Mouse (Mus musculus): ENCODE measurements around the gene Syn3. TPM values are rescaled to one million over a fixed set of nuclear protein-coding genes. Genes with fewer than 3 reads are reported as not detected.

Syn3 gene
- polyA plus RNA-seq, 1 experiment from 2014 or later: 0.20 TPM

DNA sequence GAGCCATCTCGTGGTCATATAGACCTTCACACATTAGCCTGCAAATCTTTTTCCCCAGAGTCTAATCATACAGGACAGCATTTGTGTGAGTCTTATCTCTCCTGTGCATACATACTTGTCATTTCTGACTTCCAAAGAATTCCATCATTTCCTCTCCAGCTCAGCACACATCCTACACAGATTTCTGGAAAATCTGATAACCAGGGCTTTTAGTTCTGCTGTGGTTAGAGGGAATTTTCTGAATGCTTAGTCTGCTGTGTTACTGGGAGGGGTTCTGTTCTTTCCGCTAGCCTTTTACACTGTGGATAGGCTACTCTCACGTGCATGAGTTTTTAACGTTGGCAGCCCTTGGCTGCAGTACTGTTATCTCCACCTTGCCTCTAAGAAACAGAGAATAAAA lies 91.7 kb downstream of the Syn3 start:
- Histone ChIP-seq H3K9me3 (replicated peaks) (no peaks in the 10 kb centered on the region), H3K27ac (replicated peaks) (no peak overlapping the region), H3K4me1 (replicated peaks) (no peaks in the 10 kb centered on the region), H3K36me3 (replicated peaks) (no peaks in the 10 kb centered on the region), H3K4me2 (no peak overlapping the region), H3K27me3 (no peaks in the 10 kb centered on the region), H3K4me3 (replicated peaks) (no peak overlapping the region), H3K9ac (no peak overlapping the region)
- no peak for ATAC-seq (ENCODE audit: insufficient read depth)
- WGBS (ENCODE audit: insufficient replicate concordance): 23% methylated on average over 4 of the region's 4 CpGs

DNA sequence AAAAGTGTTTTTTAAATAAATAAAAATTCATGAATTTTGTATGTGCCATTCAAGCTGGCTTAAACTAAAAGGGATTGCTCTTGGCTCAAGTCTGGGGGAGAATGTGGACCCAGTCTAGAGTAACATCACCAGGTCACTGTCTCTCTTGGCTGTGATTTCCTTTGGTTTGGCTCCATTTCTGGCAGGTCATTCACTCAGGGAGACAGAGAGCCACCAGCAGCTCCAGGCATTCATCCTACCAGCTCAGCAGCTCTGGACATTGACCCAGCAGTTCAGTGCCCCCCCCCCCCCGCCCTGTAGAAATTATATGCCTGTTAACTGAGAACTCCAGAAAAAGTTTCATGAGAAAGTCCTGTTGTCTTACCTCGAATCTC lies 100.4 kb downstream of the Syn3 start:
- Histone ChIP-seq H3K27me3 (no peaks in the 10 kb centered on the region), H3K4me3 (replicated peaks) (no peak overlapping the region), H3K36me3 (replicated peaks) (no peaks in the 10 kb centered on the region), H3K4me2 (no peak overlapping the region), H3K9ac (no peak overlapping the region), H3K4me1 (replicated peaks) (no peaks in the 10 kb centered on the region), H3K9me3 (replicated peaks) (no peaks in the 10 kb centered on the region), H3K27ac (replicated peaks) (no peak overlapping the region)
- WGBS (ENCODE audit: insufficient replicate concordance): 29% methylated on average over 2 of the region's 2 CpGs
- ATAC-seq (ENCODE audit: insufficient read depth): no peak

DNA sequence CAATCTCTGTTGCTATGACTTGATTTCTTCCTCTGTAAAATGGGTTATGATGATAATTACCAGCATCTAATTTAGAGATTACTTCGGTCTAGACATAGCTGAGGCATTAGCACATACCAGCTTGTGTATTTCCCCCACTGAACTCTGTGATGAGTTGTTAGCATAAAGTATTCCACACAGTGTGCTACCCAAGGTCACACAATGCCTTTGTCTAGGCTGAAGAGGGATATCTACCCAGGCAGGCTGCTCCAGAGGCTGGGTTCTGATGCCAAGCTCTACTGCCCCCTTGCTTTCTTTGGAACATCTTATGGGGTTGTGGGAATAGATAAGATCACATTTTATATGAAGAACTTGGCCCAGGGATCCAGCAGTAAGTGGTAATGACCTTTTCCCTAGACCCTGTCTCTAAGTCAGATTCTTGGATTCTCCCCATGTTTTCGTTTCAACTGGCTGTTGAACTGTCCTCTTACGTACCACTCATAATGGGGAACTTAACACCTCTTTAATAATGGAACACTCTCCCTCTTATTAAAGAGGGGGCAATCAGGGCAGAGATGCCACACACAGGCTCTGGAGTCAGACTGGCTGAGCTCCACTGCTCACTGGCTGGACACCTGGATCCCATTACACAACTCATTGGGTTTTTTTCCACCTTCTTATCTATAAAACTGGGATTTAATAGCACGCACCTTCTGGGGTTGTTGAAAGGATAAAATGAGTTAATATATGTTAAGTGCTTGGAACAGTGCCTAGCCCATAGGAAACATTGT lies 100.9 kb downstream of the Syn3 start:
- Histone ChIP-seq H3K4me1 (replicated peaks) (no peaks in the 10 kb centered on the region), H3K36me3 (replicated peaks) (no peaks in the 10 kb centered on the region), H3K27me3 (no peaks in the 10 kb centered on the region), H3K27ac (replicated peaks) (no peak overlapping the region), H3K9ac (no peak overlapping the region), H3K4me3 (replicated peaks) (no peak overlapping the region), H3K9me3 (replicated peaks) (no peaks in the 10 kb centered on the region), H3K4me2 (no peak overlapping the region)
- 64% methylated on average over 4 of the region's 4 CpGs for WGBS (ENCODE audit: insufficient replicate concordance)
- ATAC-seq (ENCODE audit: insufficient read depth): no peak

DNA sequence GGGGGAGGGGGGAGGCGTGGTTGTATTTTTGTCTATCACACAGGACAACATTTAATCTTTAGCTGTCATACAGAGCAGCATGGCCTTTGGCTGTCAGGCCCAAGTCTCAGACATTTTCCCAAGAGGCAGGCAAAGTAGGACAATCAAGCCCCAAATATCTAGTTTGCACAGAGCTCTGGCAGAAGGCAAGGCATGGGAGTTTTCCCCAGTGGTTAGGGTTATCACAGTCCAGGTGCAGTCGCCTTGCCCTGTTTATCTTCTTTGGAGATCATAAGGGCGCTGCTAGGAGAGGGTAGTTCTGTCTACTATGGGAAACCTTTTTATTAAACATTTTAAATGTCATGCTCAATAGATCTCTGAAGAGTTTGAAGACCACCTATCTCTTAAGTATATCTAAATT lies 106.3 kb downstream of the Syn3 start:
- H3K4me1 ChIP-seq (replicated peaks): peaks cover 4% of the 10 kb centered on the region
- peak overlapping the region; percentile 27; the same call in 1 of the 2 replicates for H3K4me2 ChIP-seq
- no peaks in the 10 kb centered on the region for H3K9me3 ChIP-seq (replicated peaks)
- H3K27me3 ChIP-seq: no peaks in the 10 kb centered on the region
- ATAC-seq (ENCODE audit: insufficient read depth): peak; percentile 92
- 25% methylated on average over 3 of the region's 3 CpGs for WGBS (ENCODE audit: insufficient replicate concordance)
- no peaks in the 10 kb centered on the region for H3K36me3 ChIP-seq (replicated peaks)
- no peak overlapping the region for H3K4me3 ChIP-seq (replicated peaks)
- H3K9ac ChIP-seq: no peak overlapping the region
- peak overlapping the region; percentile 29; the same call in 1 of the 2 replicates for H3K27ac ChIP-seq (replicated peaks)

DNA sequence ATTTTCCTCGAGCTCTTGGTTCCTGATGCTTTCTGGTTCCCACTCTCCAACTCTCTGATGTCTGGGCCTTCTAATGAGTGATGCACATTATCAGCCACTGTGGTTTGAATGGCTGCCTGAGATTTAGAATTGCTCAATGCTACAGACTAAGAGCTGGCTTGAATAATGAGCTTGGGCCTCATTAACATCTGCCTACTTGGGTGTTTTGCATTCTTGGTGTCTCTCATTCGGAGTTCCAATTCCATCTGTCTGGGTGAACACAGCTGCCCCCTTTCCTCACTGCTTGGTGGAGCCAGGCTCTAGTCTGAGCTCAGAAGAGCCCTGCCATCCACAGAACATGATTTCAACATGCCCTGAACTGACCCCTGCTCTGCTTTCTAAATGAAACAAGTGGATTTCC lies 108.8 kb downstream of the Syn3 start:
- Histone ChIP-seq H3K4me1 (replicated peaks) (peaks cover 4% of the 10 kb centered on the region), H3K36me3 (replicated peaks) (no peaks in the 10 kb centered on the region), H3K27ac (replicated peaks) (no peak overlapping the region), H3K4me3 (replicated peaks) (no peak overlapping the region), H3K9ac (no peak overlapping the region), H3K27me3 (no peaks in the 10 kb centered on the region), H3K9me3 (replicated peaks) (no peaks in the 10 kb centered on the region), H3K4me2 (no peak overlapping the region)
- no peak for ATAC-seq (ENCODE audit: insufficient read depth)
- 59% methylated on average over 2 of the region's 2 CpGs for WGBS (ENCODE audit: insufficient replicate concordance)

DNA sequence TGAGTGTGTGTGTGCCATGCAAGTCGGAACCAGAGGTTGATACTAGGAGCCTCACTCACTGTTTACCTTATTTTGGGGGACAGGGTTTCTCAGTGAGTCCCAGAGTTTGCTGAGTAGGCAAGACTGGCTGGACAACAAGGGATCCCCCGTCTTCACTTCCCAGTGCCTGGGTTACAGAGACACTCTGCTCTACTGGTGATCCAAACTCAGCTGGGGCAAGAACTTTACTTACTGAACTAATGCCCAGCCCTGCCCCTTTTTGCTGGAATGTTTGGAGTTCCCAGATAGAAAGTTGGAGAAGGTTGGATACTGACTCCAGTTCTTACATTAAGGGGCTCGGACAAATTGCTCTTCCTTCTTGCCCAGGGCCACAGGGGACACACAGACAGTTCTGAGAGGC lies 109.3 kb downstream of the Syn3 start:
- no peaks in the 10 kb centered on the region for H3K36me3 ChIP-seq (replicated peaks)
- H3K4me2 ChIP-seq: no peak overlapping the region
- H3K27ac ChIP-seq (replicated peaks): no peak overlapping the region
- peaks cover 4% of the 10 kb centered on the region for H3K4me1 ChIP-seq (replicated peaks)
- H3K27me3 ChIP-seq: no peaks in the 10 kb centered on the region
- no peaks in the 10 kb centered on the region for H3K9me3 ChIP-seq (replicated peaks)
- no peak overlapping the region for H3K4me3 ChIP-seq (replicated peaks)
- H3K9ac ChIP-seq: no peak overlapping the region
- ATAC-seq (ENCODE audit: insufficient read depth): no peak
- 64% methylated on average over 3 of the region's 3 CpGs for WGBS (ENCODE audit: insufficient replicate concordance)

DNA sequence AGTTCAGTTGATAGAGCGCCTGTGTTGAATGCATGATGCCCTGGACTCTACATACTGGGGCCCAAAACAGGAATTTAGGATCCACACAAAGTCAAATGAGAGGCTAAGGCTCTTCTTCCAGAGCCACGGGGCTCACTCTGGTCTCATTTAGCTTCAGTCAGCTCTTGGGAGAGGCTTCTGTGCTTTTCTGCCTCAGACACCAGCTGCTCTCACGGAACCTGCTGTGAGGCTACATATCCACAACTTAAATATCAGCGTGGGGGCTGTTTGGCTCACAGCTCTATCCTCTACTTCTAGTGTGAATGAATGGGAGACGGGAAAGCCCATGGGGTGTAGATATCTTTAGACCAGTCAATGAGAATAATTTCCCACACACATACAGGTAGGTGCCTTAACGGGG lies 109.9 kb downstream of the Syn3 start:
- Histone ChIP-seq H3K9ac (no peak overlapping the region), H3K27ac (replicated peaks) (no peak overlapping the region), H3K4me1 (replicated peaks) (peaks cover 4% of the 10 kb centered on the region), H3K36me3 (replicated peaks) (no peaks in the 10 kb centered on the region), H3K4me3 (replicated peaks) (no peak overlapping the region), H3K9me3 (replicated peaks) (no peaks in the 10 kb centered on the region), H3K4me2 (no peak overlapping the region), H3K27me3 (no peaks in the 10 kb centered on the region)
- ATAC-seq (ENCODE audit: insufficient read depth): no peak
- 62% methylated on average over 6 of the region's 6 CpGs for WGBS (ENCODE audit: insufficient replicate concordance)

DNA sequence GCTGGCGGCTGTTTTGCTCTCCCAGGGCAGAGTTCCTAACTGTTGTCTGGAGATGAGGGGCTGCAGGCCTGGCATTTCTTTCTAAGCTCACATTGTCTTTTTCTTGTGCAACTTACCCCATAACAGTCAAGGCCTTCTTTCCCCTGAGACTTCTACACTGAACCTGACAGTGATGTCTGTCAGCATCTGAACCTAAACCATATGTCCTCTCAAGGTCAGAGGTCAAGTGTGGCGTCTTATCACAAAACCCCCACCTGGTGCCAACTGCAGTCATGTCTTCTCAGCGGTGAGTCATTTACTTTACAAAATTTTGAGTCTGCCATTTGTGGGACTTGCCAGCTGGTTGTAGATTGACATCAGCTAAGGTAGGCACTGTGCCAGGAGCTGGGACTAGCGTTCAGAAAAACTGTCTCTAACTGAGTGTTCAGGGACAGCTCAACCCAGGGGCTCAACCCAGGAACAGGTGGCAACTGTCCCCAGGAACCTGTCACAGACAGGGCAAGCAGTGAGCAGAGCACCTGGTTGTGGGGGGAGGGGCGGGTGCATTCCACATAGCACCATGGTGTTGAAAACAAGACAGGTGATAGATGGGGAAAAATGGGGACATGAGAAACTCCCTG lies 110.8 kb downstream of the Syn3 start:
- WGBS (ENCODE audit: insufficient replicate concordance): 52% methylated on average over 5 of the region's 5 CpGs
- ATAC-seq (ENCODE audit: insufficient read depth): no peak
- no peaks in the 10 kb centered on the region for H3K36me3 ChIP-seq (replicated peaks)
- H3K9me3 ChIP-seq (replicated peaks): no peaks in the 10 kb centered on the region
- no peak overlapping the region for H3K9ac ChIP-seq
- no peak overlapping the region for H3K4me2 ChIP-seq
- no peaks in the 10 kb centered on the region for H3K27me3 ChIP-seq
- H3K27ac ChIP-seq (replicated peaks): no peak overlapping the region
- peaks cover 4% of the 10 kb centered on the region for H3K4me1 ChIP-seq (replicated peaks)
- no peak overlapping the region for H3K4me3 ChIP-seq (replicated peaks)

DNA sequence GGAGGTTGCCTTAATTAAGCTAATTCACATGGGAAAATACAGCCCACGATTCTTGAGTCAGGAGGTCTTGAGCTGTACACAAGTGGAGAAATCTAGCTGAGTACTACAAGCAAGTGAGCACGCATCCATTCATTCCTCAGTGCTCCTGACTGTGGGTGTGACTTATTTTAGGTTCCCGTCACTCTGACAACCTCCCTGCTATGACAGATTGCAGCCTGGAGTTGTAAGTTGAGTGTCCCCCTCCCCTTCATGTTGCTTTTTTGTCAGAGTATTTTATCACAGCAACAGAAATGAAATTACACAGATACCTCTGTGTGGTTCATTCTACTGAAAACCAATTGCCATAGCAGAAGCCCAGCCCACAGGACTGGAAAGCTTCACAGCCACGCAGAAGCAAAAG lies 112.5 kb downstream of the Syn3 start:
- H3K36me3 ChIP-seq (replicated peaks): no peaks in the 10 kb centered on the region
- no peaks in the 10 kb centered on the region for H3K27me3 ChIP-seq
- no peaks in the 10 kb centered on the region for H3K4me1 ChIP-seq (replicated peaks)
- ATAC-seq (ENCODE audit: insufficient read depth): no peak
- 72% methylated on average over 4 of the region's 4 CpGs for WGBS (ENCODE audit: insufficient replicate concordance)
- no peak overlapping the region for H3K27ac ChIP-seq (replicated peaks)
- no peaks in the 10 kb centered on the region for H3K9me3 ChIP-seq (replicated peaks)
- no peak overlapping the region for H3K4me3 ChIP-seq (replicated peaks)
- no peak overlapping the region for H3K9ac ChIP-seq
- H3K4me2 ChIP-seq: no peak overlapping the region

DNA sequence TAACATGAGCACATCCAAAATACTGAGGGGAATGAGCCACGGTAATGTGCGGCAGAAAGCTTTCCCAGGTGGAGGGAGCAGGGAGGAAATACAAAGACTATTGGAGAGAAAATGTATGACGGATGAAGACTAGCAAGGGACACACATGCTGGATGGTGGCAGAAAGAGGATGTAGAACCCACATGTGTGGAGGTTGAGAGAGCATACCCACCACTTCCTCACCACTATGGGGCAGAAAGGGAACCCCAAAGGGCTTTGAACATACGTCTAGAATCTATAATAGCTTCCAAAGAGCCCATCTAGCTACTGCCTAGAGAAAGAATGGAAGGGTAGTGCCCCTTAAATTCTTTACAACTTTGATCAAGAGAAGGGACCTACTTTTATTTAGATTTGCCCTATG lies 113.0 kb downstream of the Syn3 start:
- 32% methylated on average over 4 of the region's 4 CpGs for WGBS (ENCODE audit: insufficient replicate concordance)
- Histone ChIP-seq H3K4me1 (replicated peaks) (no peaks in the 10 kb centered on the region), H3K27me3 (no peaks in the 10 kb centered on the region), H3K36me3 (replicated peaks) (no peaks in the 10 kb centered on the region), H3K27ac (replicated peaks) (no peak overlapping the region), H3K9me3 (replicated peaks) (no peaks in the 10 kb centered on the region), H3K4me2 (no peak overlapping the region), H3K9ac (no peak overlapping the region), H3K4me3 (replicated peaks) (no peak overlapping the region)
- ATAC-seq (ENCODE audit: insufficient read depth): no peak

DNA sequence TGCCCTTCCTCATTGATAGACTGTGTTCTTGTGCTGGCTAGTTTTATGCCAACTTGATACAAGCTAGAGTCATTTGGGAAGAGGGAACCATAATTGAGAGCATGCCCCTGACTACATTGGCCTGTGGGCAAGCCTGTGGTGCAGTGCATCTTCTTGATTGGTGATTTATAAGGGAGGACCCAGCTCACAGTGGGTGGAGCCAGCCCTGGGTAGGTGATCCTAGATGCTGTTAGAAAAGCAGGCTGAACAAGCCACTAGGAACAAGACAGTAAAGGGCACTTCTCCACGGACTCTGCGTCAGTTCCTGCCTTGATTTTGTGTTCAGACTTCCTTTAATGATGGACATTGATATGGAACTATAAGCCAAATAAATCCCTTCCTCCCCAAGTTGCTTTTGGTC lies 114.0 kb downstream of the Syn3 start:
- H3K9ac ChIP-seq: no peak overlapping the region
- H3K27ac ChIP-seq (replicated peaks): no peak overlapping the region
- H3K27me3 ChIP-seq: no peaks in the 10 kb centered on the region
- 59% methylated on average over 2 of the region's 2 CpGs for WGBS (ENCODE audit: insufficient replicate concordance)
- H3K4me1 ChIP-seq (replicated peaks): no peaks in the 10 kb centered on the region
- H3K9me3 ChIP-seq (replicated peaks): no peaks in the 10 kb centered on the region
- no peak overlapping the region for H3K4me2 ChIP-seq
- H3K4me3 ChIP-seq (replicated peaks): no peak overlapping the region
- ATAC-seq (ENCODE audit: insufficient read depth): no peak
- H3K36me3 ChIP-seq (replicated peaks): no peaks in the 10 kb centered on the region

DNA sequence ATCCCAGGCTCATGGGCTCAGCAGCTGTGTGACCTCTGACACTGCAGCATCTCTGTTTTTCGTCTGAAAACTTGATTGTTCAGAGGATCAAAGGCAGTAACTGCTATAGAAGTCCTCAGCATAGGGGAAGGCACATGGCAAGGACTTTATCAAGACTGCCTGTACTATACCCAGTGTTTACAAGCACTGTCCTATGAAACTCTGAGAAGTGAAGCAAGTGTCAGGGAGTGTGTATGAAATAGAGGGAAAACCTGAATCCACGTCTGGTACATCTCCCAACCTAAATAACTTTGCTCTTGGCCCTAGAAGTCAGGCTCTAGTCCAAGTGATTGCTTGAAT lies 116.8 kb downstream of the Syn3 start:
- no peaks in the 10 kb centered on the region for H3K9me3 ChIP-seq (replicated peaks)
- H3K27ac ChIP-seq (replicated peaks): no peak overlapping the region
- no peak for ATAC-seq (ENCODE audit: insufficient read depth)
- no peak overlapping the region for H3K9ac ChIP-seq
- no peak overlapping the region for H3K4me2 ChIP-seq
- H3K4me3 ChIP-seq (replicated peaks): no peak overlapping the region
- no peaks in the 10 kb centered on the region for H3K36me3 ChIP-seq (replicated peaks)
- WGBS (ENCODE audit: insufficient replicate concordance): 34% methylated on average over 2 of the region's 2 CpGs
- no peaks in the 10 kb centered on the region for H3K27me3 ChIP-seq
- no peaks in the 10 kb centered on the region for H3K4me1 ChIP-seq (replicated peaks)
